Mouse (Mus musculus): Measurements from ENCODE around the gene Msh4. TPM values are rescaled to one million over a fixed set of nuclear protein-coding genes. Genes with fewer than 3 reads are reported as not detected.

Gene Msh4
- polyA plus RNA-seq, 1 experiment from 2014 or later = 0.11 TPM

DNA sequence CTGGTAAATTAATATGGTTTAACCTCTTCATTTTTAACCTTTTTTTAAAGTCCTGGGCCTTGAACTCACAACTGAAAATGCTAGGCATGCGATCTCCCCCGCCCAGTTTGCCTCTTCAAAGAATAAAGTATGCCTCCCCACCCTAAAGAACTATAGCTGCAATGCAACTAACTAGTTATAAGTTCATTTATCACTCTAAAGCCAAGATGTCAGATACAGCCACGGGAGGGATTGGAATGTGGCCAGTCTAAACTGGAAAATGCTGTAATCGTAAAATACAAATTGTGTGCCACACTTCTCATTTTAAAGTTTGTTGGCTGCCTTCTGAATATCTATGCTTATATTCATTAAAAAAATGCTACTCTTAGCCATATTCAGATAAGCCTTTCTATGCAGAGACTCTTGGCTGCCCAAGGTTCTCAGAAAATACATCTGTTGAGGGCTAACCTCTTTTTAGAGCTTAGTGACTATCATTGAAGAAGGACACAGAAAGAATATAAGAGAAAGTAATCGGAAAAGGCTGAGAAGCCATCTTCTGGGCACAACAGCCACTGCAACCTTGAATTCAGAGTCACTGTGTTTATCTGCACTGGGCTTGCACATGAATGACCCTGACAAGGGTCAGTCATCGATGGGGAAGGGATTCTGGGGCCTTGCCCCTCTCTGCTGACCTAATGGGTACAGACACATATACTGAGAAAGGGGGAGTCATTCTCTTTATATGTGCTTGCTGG, 7.7 kb upstream of the Msh4 start:
- Histone ChIP-seq H3K36me3 (ENCODE audit: control insufficient read depth, insufficient read depth, low read length) (peaks cover 17% of the 10 kb centered on the region), H3K4me1 (replicated peaks; ENCODE audit: control insufficient read depth, insufficient read depth, low read length) (peaks cover 3% of the 10 kb centered on the region; the same call in 1 of the 2 replicates), H3K9ac (ENCODE audit: low read length) (peak overlapping the region; percentile 98), H3K27me3 (ENCODE audit: control insufficient read depth, insufficient read depth, low read length) (no peaks in the 10 kb centered on the region), H3K9me3 (ENCODE audit: control insufficient read depth, low read length) (no peaks in the 10 kb centered on the region), H3K27ac (ENCODE audit: low read depth, low read length) (peak overlapping the region; percentile 76; the same call in 1 of the 2 replicates), H3K4me2 (ENCODE audit: low read depth, low read length, severe bottlenecking) (peak overlapping the region; percentile 94; the same call in 1 of the 2 replicates), H3K4me3 (ENCODE audit: low read depth, low read length) (peak overlapping the region; percentile 85; the same call in 1 of the 2 replicates)
- WGBS = 58% methylated on average over 6 of the region's 6 CpGs
- no peak for DNase-seq (ENCODE audit: low spot score)
- ATAC-seq (replicated peaks; ENCODE audit: low FRiP score) = no peak

DNA sequence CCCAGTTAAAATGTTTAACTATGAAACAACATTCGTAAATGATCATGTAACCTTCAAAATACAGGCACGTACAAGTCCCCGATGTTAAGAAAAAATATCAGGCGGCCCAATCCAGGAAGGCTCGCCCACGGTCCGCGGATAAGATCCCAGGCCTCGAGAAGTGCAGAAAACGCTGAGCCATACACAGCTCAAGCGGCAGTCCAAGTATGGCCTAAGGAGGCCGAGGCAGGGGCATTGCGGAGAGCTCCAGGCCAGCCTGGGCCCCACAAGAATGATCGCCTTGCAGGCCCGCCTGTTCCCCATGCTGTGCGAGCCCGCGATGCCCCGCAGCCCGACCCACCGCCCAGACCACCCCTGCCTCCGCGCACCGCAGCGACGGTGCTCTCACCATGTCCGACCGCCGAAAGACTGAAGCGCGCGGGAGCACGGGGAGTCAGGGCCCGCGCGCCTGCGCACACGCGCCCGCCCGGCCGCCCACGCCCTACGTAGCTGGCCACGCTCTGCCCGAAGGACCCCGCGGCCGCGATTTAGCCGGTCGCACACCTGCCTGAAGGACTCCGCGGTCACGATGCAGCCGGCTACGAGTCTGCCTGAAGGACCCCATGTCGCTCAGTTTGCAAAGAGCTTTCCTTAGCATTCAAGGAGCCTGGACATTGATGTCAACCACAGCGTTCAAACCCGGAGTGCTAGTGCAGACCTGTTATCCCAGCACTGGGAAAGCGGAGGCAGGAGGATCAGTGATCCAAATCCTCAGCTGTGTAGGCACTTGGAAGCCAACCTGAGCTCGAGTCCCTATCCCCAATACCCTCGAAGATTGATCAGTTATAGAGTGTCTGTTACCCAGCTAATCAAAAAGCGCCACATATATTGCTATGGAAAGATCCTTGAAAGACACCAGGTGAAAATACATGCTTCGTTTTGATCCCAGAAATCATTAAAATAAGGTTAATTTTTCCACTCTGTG, 6.9 kb upstream of the Msh4 start, which contains the start of gene Rabggtb:
Gene Rabggtb, minus strand, starts transcription at position 464 of the 964 bp plus-strand sequence.
- H3K9me3 ChIP-seq (ENCODE audit: control insufficient read depth, low read length) = no peaks in the 10 kb centered on the region
- H3K4me1 ChIP-seq (replicated peaks; ENCODE audit: control insufficient read depth, insufficient read depth, low read length) = peaks cover 3% of the 10 kb centered on the region; the same call in 1 of the 2 replicates
- H3K36me3 ChIP-seq (ENCODE audit: control insufficient read depth, insufficient read depth, low read length) = peaks cover 20% of the 10 kb centered on the region
- peak within 1 kb of the TSS; percentile 94 for H3K4me2 ChIP-seq (ENCODE audit: low read depth, low read length, severe bottlenecking)
- DNase-seq (ENCODE audit: low spot score) = peak; percentile 97
- ATAC-seq (replicated peaks; ENCODE audit: low FRiP score) = peak; percentile 97
- peak within 1 kb of the TSS; percentile 98 for H3K9ac ChIP-seq (ENCODE audit: low read length)
- WGBS = 1% methylated on average over 65 of the region's 65 CpGs
- peak within 1 kb of the TSS; percentile 85 for H3K4me3 ChIP-seq (ENCODE audit: low read depth, low read length)
- H3K27me3 ChIP-seq (ENCODE audit: control insufficient read depth, insufficient read depth, low read length) = no peaks in the 10 kb centered on the region
- peak within 1 kb of the TSS; percentile 76 for H3K27ac ChIP-seq (ENCODE audit: low read depth, low read length)

DNA sequence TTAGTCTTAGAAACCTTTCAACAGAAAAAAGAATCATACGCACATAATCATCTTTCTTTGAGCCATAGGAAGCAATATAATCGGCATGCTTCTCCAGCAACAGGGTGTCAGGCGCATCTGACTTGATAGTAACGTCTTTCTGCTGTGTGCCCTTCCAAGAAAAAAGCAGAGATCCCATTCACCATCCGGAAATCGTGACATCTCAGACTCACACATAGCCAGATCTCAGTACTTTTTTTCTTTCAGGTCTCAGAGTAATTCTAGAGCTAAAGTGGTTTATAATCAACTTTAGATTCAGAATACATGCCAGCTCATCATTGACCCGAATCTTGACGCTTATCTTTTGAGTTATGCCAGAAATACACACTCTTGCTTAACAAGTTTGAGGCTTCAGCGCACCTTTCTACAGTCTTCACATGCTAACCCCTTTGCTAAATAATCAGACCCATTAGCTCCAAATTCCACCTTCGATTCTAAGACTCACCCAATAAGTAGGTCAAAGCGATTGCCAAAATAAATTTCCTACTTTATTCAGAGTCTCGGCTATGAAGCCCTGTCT, 6.0 kb upstream of the Msh4 start:
- peaks cover 3% of the 10 kb centered on the region; the same call in 1 of the 2 replicates for H3K4me1 ChIP-seq (replicated peaks; ENCODE audit: control insufficient read depth, insufficient read depth, low read length)
- WGBS = 4% methylated on average over 12 of the region's 12 CpGs

DNA sequence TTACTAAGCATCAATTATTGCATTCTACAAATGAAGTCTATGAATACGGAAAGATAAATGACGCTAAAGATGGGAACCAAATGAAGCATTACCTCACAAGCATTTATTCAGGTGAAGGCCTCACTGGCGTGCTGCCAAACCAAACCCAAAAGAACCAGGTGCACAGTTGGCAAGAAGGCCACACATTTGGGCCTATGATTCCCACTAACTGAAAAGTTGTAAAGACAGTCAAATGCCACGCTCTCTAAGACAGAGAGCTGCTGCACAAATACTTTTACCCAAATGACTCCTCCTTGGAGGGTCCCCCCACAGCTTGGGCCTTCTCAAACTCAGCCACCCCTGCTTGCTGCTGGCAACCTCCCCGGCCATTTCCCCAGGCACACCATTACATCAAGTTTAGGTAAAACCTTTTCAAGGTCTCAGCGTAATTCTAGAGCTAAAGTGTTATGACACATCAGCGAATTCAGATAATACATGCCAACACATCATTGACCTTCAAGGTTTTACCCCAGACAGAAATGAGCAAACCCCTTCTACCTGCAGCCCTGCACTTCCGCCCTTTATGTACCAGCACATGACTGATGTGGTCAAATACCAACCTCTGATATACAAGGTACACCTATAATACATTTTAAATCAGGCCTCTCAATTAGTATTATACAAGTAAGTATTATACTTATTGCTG, 5.4 kb upstream of the Msh4 start:
- Histone ChIP-seq H3K4me1 (replicated peaks; ENCODE audit: control insufficient read depth, insufficient read depth, low read length) (peaks cover 3% of the 10 kb centered on the region; the same call in 1 of the 2 replicates), H3K27ac (ENCODE audit: low read depth, low read length) (0 out of 2 replicates have a peak overlapping the region, but pooled peaks have one; percentile 70), H3K4me3 (ENCODE audit: low read depth, low read length) (peak overlapping the region; percentile 85), H3K4me2 (ENCODE audit: low read depth, low read length, severe bottlenecking) (peak overlapping the region; percentile 94), H3K36me3 (ENCODE audit: control insufficient read depth, insufficient read depth, low read length) (peaks cover 28% of the 10 kb centered on the region), H3K9me3 (ENCODE audit: control insufficient read depth, low read length) (no peaks in the 10 kb centered on the region), H3K9ac (ENCODE audit: low read length) (peak overlapping the region; percentile 98), H3K27me3 (ENCODE audit: control insufficient read depth, insufficient read depth, low read length) (no peaks in the 10 kb centered on the region)
- 48% methylated on average over 8 of the region's 8 CpGs for WGBS
- DNase-seq (ENCODE audit: low spot score) (no peak), ATAC-seq (replicated peaks; ENCODE audit: low FRiP score) (no peak)

More for the DNA sequence above, 6.0 kb upstream of the Msh4 start:
- no peaks in the 10 kb centered on the region for H3K27me3 ChIP-seq (ENCODE audit: control insufficient read depth, insufficient read depth, low read length)
- no peak for DNase-seq (ENCODE audit: low spot score)
- peaks cover 22% of the 10 kb centered on the region for H3K36me3 ChIP-seq (ENCODE audit: control insufficient read depth, insufficient read depth, low read length)
- H3K4me2 ChIP-seq (ENCODE audit: low read depth, low read length, severe bottlenecking) = peak overlapping the region; percentile 94
- ATAC-seq (replicated peaks; ENCODE audit: low FRiP score) = no peak
- peak overlapping the region; percentile 85 for H3K4me3 ChIP-seq (ENCODE audit: low read depth, low read length)
- peak overlapping the region; percentile 70; the same call in 1 of the 2 replicates for H3K27ac ChIP-seq (ENCODE audit: low read depth, low read length)
- H3K9ac ChIP-seq (ENCODE audit: low read length) = peak overlapping the region; percentile 98
- no peaks in the 10 kb centered on the region for H3K9me3 ChIP-seq (ENCODE audit: control insufficient read depth, low read length)

DNA sequence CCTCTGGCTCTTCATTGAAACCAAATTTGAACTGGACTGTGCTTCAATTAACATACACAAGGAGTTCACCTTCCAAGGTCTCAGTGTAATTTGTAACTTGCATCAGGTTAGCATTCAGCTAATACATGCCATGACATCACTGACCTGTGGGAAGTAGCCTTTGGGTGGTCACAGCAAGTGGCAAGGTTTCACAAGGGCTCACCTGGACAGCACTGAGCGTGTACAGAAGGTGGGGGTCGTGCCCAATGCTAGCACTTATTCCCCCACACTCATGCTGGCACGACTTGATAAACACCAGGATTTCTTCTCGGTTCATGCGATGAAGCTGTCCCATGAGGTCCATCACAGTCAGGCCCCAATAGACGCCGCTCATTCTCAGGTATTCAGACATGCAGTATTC, 4.6 kb upstream of the Msh4 start:
- Histone ChIP-seq H3K27ac (ENCODE audit: low read depth, low read length) (no peak overlapping the region), H3K4me2 (ENCODE audit: low read depth, low read length, severe bottlenecking) (peak overlapping the region; percentile 94; the same call in 1 of the 2 replicates)
- ATAC-seq (replicated peaks; ENCODE audit: low FRiP score) = no peak

DNA sequence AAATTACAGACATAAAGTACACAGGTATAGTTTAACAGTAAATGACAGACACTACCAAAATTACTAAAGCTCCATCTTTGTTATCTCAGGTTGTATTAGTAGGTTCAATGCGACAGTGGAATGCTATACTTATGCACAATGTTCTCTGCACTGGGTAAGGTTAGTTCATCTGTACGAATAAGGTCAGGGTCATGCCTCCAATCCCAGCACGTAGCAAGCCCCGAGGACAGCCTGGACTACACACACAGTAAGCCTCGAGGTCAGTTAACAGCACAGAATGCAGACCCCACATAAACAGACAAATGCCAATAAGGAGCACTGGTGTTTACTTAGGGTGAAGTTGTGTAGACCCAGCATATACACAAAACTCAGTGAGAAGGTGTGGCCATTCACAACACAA, 3.0 kb upstream of the Msh4 start:
- peaks cover 3% of the 10 kb centered on the region; the same call in 1 of the 2 replicates for H3K4me1 ChIP-seq (replicated peaks; ENCODE audit: control insufficient read depth, insufficient read depth, low read length)
- H3K9ac ChIP-seq (ENCODE audit: low read length) = no peak overlapping the region
- WGBS = 77% methylated on average over 5 of the region's 5 CpGs
- H3K4me3 ChIP-seq (ENCODE audit: low read depth, low read length) = no peak overlapping the region
- H3K9me3 ChIP-seq (ENCODE audit: control insufficient read depth, low read length) = no peaks in the 10 kb centered on the region
- ATAC-seq (replicated peaks; ENCODE audit: low FRiP score) (no peak), DNase-seq (ENCODE audit: low spot score) (no peak)
- H3K36me3 ChIP-seq (ENCODE audit: control insufficient read depth, insufficient read depth, low read length) = peaks cover 37% of the 10 kb centered on the region
- H3K27me3 ChIP-seq (ENCODE audit: control insufficient read depth, insufficient read depth, low read length) = no peaks in the 10 kb centered on the region
- no peak overlapping the region for H3K27ac ChIP-seq (ENCODE audit: low read depth, low read length)
- no peak overlapping the region for H3K4me2 ChIP-seq (ENCODE audit: low read depth, low read length, severe bottlenecking)

More for the DNA sequence above, 4.6 kb upstream of the Msh4 start:
- no peaks in the 10 kb centered on the region for H3K9me3 ChIP-seq (ENCODE audit: control insufficient read depth, low read length)
- H3K4me1 ChIP-seq (replicated peaks; ENCODE audit: control insufficient read depth, insufficient read depth, low read length) = peaks cover 3% of the 10 kb centered on the region; the same call in 1 of the 2 replicates
- peak overlapping the region; percentile 85; the same call in 1 of the 2 replicates for H3K4me3 ChIP-seq (ENCODE audit: low read depth, low read length)
- H3K9ac ChIP-seq (ENCODE audit: low read length) = peak overlapping the region; percentile 98; the same call in 1 of the 2 replicates
- 85% methylated on average over 7 of the region's 7 CpGs for whole genome bisulfite sequencing
- no peak for DNase-seq (ENCODE audit: low spot score)
- peaks cover 35% of the 10 kb centered on the region for H3K36me3 ChIP-seq (ENCODE audit: control insufficient read depth, insufficient read depth, low read length)
- no peaks in the 10 kb centered on the region for H3K27me3 ChIP-seq (ENCODE audit: control insufficient read depth, insufficient read depth, low read length)

DNA sequence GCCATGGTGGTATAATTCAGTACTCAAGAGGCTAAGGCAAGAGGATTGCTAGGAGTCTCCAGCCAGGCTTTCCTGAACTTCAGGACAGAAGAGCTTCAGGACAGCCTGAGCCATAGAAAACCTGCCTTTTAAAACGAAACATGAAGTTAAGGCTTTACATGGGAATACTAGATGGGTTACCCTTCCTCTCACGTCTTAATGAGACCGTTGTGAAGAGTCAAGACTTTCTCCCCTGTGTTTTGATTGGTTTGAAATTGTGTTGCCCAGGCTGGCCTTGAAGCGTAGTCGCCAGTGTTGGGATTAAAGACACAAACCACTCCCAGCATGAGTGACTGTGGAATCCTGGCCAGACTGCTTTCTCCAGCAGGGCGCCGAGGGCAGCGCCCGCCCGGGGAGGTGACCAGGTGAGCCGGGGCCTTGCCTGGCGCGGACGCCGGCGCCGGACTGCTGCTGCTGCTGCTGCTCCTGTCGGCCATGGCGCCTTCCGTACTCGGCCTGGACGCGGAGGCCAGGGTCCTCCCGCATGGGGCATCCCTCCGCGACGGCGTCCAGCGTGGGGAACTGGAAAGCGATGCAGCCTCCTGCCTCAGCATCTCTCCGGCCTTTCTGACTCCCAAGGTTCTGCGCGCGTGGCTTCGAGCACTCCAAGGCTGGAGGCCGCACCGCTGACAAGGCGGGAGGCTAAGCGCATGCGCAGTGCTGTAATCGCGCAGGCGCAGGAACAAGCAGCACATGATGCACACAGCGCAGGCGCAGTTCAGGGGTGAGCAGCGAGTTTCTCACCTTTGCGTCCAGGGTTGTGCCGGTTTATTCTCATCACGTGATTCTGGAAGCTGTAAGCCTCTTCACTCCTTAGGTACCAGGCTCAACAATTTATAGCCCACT, 445 bp downstream of the Msh4 start:
- Histone ChIP-seq H3K4me1 (replicated peaks; ENCODE audit: control insufficient read depth, insufficient read depth, low read length) (peaks cover 1% of the 10 kb centered on the region; the same call in 1 of the 2 replicates), H3K27me3 (ENCODE audit: control insufficient read depth, insufficient read depth, low read length) (no peaks in the 10 kb centered on the region), H3K36me3 (ENCODE audit: control insufficient read depth, insufficient read depth, low read length) (peaks cover 36% of the 10 kb centered on the region), H3K27ac (ENCODE audit: low read depth, low read length) (no peak overlapping the region), H3K4me3 (ENCODE audit: low read depth, low read length) (no peak overlapping the region), H3K4me2 (ENCODE audit: low read depth, low read length, severe bottlenecking) (no peak overlapping the region), H3K9me3 (ENCODE audit: control insufficient read depth, low read length) (no peaks in the 10 kb centered on the region), H3K9ac (ENCODE audit: low read length) (no peak overlapping the region)
- 85% methylated on average over 49 of the region's 49 CpGs for whole genome bisulfite sequencing
- ATAC-seq (replicated peaks; ENCODE audit: low FRiP score) (peak; percentile 56), DNase-seq (ENCODE audit: low spot score) (peak; percentile 57)
